Mouse (Mus musculus) frontal cortex, postnatal 14 days (tissue): ENCODE measurements at regions not wholly inside any gene's neighbourhood (a gene's known extent, or its start where the extent isn't known, plus 50 kb on each side); places are given as distances from the start of the nearest gene placed in this dataset.

ENCODE experiments used
- DNase-seq, 2 experiments: peaks; one replicate each; pipeline ENCODE4 v3.0.0; 2022; ENCODE audit warnings: low spot score in 2 of 2

DNA sequence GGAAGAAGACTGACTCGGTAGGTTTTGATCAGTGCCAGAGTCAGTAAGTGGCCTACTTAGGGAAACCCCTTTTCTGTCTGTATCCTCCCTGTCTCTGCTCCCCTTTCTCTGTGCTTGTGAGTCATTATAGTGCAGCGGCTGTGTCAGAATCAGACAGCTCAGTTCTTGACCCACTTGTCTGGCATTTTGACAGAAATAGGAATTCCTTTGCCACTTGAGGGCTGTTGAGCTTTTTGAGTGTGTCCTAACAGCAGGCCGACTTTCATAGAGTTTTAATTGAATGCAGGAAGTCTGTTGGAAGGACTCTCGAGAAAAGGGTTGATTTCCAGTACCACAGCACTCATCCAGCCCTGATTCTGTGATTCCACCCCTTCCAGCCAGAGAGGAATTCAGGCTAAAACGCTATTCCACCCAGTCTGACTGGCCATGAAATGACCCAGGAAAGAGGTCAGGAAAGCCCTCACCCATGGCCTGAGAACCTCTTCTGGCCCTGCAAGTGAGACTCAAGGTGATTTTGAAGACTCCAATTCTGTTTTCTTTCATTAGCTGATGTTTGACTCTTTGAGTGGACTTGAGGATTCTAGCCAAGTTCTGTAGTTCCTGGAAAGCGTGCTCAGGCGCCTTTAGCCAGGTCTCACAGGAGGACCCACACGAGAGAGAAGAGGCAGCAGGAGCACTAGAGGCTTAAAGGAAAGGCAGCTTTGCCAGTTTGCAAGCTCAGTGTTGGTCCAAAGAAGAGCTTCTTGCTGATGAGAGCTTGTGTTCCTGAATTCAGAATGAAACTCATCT, 95.6 kb upstream of the Opcml start:
- no peak for DNase-seq

DNA sequence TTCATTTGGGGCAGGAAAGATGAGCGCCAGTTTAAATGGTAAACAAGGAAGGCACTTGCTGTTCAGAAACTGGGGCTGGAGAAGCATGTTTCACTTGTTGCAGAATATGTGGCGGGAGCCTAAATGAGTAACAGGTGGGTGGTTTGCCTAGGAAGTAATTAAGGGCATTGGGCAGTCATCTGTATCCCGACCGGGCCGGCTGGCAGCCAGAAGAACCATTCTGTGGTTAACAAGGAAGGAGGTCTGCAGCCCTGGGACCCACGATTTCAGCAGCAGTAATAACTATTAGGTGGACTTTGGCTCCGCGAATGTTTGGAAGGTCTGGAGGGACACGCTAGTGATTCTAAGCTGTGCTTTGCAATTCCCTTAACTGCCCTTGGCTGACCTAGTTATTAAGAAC, 89.0 kb upstream of the Opcml start:
- no peak for DNase-seq

DNA sequence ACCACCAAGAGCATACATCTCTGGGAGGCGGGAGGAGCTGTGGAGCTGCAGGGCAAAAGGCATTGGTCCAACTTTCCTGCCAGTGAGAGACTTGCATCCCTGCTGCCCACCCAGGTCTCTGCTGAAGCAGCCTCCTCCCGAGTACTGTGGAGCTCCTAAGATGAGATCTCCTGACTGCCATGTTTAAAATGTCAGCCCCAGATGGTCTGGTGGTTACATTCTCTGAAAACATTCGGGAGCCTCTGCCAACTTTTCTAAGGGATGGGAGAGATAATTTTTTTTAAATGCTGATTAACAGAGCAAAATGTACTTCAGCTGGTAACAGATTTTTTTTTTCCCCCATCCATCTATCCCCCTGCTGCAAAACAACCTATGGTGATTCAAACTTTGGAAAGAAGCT, 88.4 kb upstream of the Opcml start:
- DNase-seq: no peak

DNA sequence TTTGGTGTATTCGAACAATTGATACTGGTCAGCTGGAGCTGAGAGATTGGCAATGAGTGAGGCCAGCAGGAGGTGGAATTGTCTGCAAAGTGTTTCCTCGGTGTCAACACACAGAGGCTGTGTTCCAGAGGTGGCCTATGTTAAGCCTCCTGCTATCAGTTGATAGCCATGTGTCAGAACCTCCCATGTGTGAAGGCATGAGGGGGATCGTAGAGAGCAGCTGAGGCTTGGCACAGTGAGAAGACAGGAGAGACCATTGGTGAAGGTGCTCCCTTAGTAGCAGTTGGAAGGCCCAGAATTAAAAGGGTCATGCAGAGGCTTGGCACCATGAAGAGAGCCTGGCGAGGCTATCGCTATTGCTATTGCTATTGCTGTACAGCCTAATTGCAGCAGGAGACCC, 86.6 kb upstream of the Opcml start:
- DNase-seq: no peak

DNA sequence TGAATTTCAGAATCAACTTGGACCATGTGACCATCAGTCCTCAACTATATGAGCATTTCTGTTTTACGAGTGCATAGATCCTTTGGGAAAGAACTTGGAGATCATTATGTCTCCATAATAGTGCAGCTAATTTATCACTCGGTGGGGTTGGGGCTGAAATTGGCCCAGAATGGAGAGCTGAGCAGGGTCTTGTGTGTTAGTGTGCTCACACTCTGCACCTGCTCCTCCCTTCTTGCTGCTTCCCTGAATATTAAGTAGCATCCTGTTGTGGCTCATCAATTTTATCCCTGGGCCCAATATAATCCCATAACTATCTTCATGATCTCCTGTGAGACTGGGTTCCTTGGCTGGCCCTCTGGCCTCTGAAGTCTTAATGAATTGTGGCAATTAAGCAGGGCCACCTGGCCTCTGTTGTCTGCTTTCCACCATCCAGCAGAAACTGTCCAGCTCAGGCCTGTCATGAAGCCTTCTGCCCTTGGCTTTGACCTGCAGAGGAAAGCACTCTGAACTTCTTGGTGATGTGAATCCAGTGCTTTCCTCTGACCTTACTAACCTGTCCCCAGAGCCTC, 66.7 kb upstream of the Opcml start:
- DNase-seq: no peak

DNA sequence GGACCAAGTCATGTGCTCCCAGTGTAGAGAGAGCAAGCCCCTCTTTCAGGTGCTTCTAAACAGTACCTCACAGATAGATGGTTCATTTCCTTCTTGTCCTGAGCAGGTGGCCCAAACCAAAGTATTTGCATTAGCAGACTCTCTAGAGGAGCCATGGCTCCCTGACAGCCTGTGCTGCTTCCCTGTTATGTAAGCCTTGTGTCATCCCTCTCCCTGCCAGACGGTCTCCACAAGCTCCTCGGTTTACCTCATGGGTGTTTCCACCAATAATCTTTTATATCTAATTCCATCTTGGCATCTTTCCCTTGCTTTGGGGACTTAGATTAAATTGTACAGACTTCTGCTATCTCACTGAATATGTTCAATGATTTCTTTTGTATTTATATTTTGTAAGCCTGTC, 66.0 kb upstream of the Opcml start:
- DNase-seq: no peak

DNA sequence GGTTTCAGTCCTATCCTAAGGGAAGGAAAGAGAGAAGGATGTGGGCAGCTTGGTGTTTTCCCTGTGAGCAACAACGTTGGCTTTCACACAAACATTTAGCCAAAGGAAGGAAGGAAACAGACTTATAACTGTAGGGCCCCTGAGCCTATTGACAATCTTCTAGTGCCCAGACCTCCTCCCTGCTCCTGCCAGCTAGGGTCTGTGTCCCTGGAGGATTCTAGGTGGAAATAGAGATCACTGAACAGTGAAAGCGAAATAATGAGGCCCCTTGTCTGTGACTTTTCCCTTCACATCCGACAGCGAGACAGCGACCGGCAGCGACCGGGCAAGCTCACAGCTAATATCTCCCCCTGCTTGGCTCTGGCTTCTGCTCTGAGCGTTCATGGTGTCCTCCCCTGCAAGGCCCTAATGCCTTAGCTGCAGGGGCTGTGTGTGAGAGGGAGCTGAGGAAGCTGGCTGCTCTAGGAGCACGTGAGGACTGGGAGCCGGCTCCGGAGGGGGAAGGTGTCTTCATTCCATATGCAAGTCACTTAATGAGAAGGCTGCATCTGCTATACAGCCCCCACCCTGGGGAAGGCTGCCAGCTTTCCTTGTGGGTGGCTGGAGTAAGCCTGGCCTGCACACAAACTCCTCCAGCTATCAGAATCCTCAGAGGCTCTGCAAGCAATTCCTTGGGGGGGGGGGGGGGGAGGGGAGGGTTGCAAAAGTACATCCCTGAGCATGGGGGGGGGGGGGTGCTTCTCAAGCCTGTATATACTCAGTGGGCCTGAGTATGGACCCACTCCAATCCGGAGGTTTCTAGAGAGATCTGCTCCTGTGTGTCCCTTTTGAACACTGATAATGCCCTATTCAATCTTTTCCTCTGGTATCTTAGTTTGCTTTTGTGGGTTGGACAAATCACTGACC, 61.7 kb upstream of the Opcml start:
- DNase-seq: peak; percentile 75 to 78

DNA sequence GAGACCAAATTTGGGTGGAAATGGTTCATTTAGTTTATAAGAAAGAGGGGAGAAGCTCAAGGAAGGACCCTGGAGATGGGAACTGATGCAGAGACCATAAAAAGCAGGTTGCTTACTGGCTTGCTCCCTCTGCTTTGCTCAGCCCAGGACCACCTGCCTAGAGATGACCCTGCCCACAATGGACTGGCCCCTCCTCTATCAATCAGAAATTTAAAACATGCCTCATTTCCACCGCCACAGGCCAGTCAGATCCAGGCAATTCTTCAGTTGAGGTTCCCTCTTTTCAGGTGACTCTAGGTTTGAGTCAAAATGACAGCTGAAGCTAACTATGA, 61.1 kb upstream of the Opcml start:
- DNase-seq: no peak

DNA sequence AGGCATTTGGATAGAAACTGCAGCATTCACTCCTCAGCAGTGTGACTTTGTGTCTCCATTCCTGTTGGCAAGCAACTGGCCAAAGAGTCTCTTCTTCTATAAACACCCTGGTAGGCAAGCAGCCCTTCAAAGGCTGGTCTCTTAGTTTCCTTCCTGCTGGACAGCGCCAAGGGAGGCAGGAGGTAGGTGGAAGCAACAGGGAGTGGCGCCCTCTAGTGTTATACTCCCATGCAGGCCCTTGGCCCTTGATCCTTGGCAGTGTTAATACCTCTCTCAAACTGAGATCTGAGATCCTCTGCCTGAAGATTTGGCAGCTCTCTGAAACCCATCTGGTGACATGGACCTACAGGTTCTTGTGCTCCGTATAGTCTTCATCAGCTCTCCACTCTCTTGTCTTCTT, 51.3 kb upstream of the Opcml start:
- DNase-seq: no peak
